Mouse (Mus musculus) forebrain, postnatal 0 days (tissue): ENCODE data around the gene Prdm15. TPM values are rescaled to one million over a fixed set of nuclear protein-coding genes. Genes with fewer than 3 reads are reported as not detected.

Experiments
- ATAC-seq: fragments of 200-750 bp; cut with Nextera tagmentation; 2 replicates; pipeline ENCODE4 v1.8.0; 2017; ENCODE audit warnings: mild to moderate bottlenecking, moderate library complexity
- DNase-seq: peaks from one replicate; pipeline ENCODE4 v3.0.0-alpha.2; 2015
- H3K27ac ChIP-seq: fragments of 300-500 bp; sonication (generic); 2 replicates; pipeline ENCODE4 v1.5.1; 2014; ENCODE audit warnings: low read depth, mild to moderate bottlenecking, antibody characterized with exemption, low read length, moderate library complexity, mixed read lengths
- H3K27me3 ChIP-seq: fragments of 300-500 bp; sonication (generic); 2 replicates; pipeline ENCODE4 v1.6.1; 2014; ENCODE audit warnings: mild to moderate bottlenecking, low read length, mixed read lengths; ENCODE audit not compliant: insufficient read depth
- H3K36me3 ChIP-seq: fragments of 300-500 bp; sonication (generic); 2 replicates; pipeline ENCODE4 v1.6.1; 2014; ENCODE audit warnings: mild to moderate bottlenecking, moderate library complexity; ENCODE audit not compliant: insufficient read depth
- H3K4me1 ChIP-seq: fragments of 300-500 bp; sonication (generic); 2 replicates; pipeline ENCODE4 v1.6.1; 2014; ENCODE audit warnings: antibody characterized with exemption; ENCODE audit not compliant: insufficient read depth
- H3K4me2 ChIP-seq: fragments of 300-500 bp; sonication (generic); 2 replicates; pipeline ENCODE4 v1.6.1; 2014; ENCODE audit warnings: low read depth, mild to moderate bottlenecking, moderate library complexity
- H3K4me3 ChIP-seq: fragments of 300-500 bp; sonication (generic); 2 replicates; pipeline ENCODE4 v1.5.1; 2014; ENCODE audit warnings: low read depth, low read length, mixed read lengths
- H3K9ac ChIP-seq: fragments of 300-500 bp; sonication (generic); 2 replicates; pipeline ENCODE4 v1.6.1; 2014; ENCODE audit warnings: mild to moderate bottlenecking
- H3K9me3 ChIP-seq: fragments of 300-500 bp; sonication (generic); 2 replicates; pipeline ENCODE4 v1.6.1; 2016; ENCODE audit warnings: low read length
- CTCF ChIP-seq: sonication (generic); IDR thresholded peaks from 2 replicates; pipeline ENCODE4 v1.5.1; 2016; ENCODE audit warnings: antibody characterized with exemption, control low read depth, low read depth
- WGBS: fragments of 180-500 bp; shearing (Covaris S2); extraction: QIAGEN DNeasy Blood & Tissue Kit; methylation state at CpG from one replicate; pipeline ENCODE4 v1.1.7; 2014; 5-methylcytosine and 5-hydroxymethylcytosine counted together
- polyA plus RNA-seq: library from polyadenylated mRNA; unstranded; fragments of >200 nt; fragmentation: Nextera tagmentation; extraction: Ambion mirVana; gene quantifications from 2 replicates; pipeline ENCODE4 v1.2.1, GENCODE M21; 2015
- total RNA-seq: library from RNA; depleted of rRNA; stranded (reverse); fragments of >200 nt; gene quantifications from 2 replicates; pipeline ENCODE4 v1.2.3, GENCODE M21; 2014

Prdm15 gene
- total and polyA plus RNA-seq, 2 experiments from 2014 or later: 4.2 to 18.3 TPM

DNA sequence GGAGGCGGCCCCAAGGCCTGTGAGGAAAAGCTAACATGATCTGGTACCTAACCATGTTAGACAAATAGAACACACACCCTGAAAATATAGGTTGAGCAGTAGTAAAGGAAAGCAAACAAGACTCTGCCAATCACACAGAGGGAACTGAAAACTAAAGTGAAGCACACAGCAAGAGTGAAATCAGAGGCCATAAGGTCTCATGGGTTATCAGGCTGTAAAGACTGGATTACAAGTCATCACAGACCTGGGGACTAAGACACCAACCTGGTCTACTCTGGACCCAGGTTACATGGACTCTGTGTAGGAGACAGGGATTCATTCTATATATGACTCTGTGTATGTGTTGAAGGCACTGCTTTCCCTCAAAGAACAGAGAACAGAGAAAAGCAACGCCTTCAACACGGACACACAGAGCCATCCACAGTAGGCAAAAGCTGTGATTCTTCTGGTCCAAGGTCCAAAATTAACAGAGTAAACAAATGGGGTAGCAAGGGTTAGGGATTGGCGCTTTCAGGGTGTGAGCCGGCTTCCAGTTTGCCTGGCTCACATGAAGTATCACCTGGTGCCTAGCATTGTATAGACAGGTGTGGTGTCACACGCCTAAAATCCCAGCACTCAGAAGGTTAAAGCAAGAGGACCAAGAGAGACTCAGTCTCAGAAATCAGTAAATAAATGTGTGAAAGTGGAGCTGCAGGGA is 28.2 kb downstream of the Prdm15 start:
- H3K36me3 ChIP-seq: peaks cover 51% of the 10 kb centered on the region
- no peaks in the 10 kb centered on the region for H3K4me1 ChIP-seq
- H3K27me3 ChIP-seq: no peaks in the 10 kb centered on the region
- 94% methylated on average over 6 of the region's 6 CpGs for WGBS
- H3K9ac ChIP-seq: no peak overlapping the region
- no peak overlapping the region for H3K4me2 ChIP-seq
- ATAC-seq: no peak
- H3K4me3 ChIP-seq: no peak overlapping the region
- no peak overlapping the region for H3K27ac ChIP-seq
- TF ChIP-seq CTCF: no peak
- no peak for DNase-seq
- H3K9me3 ChIP-seq: no peaks in the 10 kb centered on the region

DNA sequence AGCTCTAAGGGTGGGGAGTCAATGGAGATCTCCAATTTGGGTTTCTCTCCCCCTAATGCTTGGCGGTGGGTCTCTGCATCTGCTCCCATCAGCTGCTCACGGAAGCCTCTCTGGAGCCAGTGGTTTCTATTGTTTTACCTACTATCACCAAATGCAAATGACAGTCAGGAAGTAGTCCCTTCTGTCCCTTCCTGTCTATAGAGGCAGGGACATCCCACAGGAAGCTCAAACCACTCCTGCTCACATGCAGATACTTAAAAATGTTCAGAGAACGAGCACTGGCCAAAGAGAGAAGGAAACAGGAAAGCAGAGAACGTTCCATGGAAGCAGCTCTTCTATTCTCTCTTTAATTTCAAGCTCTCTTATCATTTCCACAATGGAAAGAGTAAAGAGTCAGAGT is 32.1 kb downstream of the Prdm15 start:
- WGBS: 88% methylated on average over 4 of the region's 4 CpGs
- peaks cover 63% of the 10 kb centered on the region for H3K36me3 ChIP-seq

DNA sequence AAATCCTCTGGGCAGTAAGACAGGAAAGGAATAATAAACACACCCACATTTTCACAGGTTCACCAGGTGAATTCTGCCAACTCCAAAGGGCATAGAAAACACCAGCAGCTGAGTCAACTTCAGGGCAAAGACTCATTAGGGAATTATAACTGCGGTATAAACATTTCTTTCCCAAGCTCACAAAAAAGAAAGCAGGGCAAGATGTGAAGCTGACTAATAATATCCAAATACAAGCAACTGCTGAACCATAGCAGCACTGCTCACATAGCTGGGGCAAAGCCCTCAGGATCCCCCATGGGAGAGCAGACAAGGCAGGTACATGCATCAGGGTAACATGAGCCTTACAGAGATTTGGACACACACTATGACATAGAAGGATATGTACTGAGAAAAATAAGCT is 34.2 kb downstream of the Prdm15 start:
- H3K4me2 ChIP-seq: no peak overlapping the region
- no peaks in the 10 kb centered on the region for H3K4me1 ChIP-seq
- no peaks in the 10 kb centered on the region for H3K27me3 ChIP-seq
- no peak for DNase-seq
- H3K36me3 ChIP-seq: peaks cover 72% of the 10 kb centered on the region
- no peak for ATAC-seq
- no peaks in the 10 kb centered on the region for H3K9me3 ChIP-seq
- H3K4me3 ChIP-seq: no peak overlapping the region
- no peak for TF ChIP-seq CTCF
- 95% methylated on average over 1 of the region's 1 CpGs for WGBS
- H3K9ac ChIP-seq: no peak overlapping the region
- H3K27ac ChIP-seq: no peak overlapping the region

More for the DNA sequence above, 32.1 kb downstream of the Prdm15 start:
- ATAC-seq: no peak
- no peak overlapping the region for H3K4me2 ChIP-seq
- no peak for DNase-seq
- no peaks in the 10 kb centered on the region for H3K9me3 ChIP-seq
- no peak overlapping the region for H3K9ac ChIP-seq
- TF ChIP-seq CTCF: no peak
- H3K27me3 ChIP-seq: no peaks in the 10 kb centered on the region
- H3K4me3 ChIP-seq: no peak overlapping the region
- H3K4me1 ChIP-seq: no peaks in the 10 kb centered on the region
- no peak overlapping the region for H3K27ac ChIP-seq

DNA sequence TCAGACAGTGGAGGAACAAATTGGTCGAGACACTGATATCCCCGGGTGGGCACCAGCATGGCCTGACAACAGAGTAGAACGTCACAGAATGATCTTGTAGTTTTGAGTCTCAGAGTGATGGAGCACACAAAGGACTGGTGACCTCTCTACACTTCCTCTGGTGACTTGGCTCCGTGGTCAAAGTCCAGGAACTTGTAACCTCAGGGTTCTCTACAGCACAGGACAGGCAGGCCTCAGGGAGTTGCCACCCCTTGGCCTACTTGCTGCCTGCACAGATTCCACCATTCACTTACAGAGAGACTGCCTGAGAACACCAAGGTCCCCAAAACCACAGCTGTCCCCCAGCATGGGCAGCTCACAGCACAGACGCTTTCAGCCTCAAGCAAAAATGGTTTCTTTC is 36.4 kb downstream of the Prdm15 start:
- Histone ChIP-seq H3K4me2 (no peak overlapping the region), H3K9ac (no peak overlapping the region), H3K9me3 (no peaks in the 10 kb centered on the region), H3K27ac (no peak overlapping the region), H3K36me3 (peaks cover 77% of the 10 kb centered on the region), H3K4me1 (no peaks in the 10 kb centered on the region), H3K4me3 (no peak overlapping the region), H3K27me3 (no peaks in the 10 kb centered on the region)
- TF ChIP-seq CTCF: no peak
- no peak for DNase-seq
- WGBS: 90% methylated on average over 5 of the region's 5 CpGs
- ATAC-seq: no peak

DNA sequence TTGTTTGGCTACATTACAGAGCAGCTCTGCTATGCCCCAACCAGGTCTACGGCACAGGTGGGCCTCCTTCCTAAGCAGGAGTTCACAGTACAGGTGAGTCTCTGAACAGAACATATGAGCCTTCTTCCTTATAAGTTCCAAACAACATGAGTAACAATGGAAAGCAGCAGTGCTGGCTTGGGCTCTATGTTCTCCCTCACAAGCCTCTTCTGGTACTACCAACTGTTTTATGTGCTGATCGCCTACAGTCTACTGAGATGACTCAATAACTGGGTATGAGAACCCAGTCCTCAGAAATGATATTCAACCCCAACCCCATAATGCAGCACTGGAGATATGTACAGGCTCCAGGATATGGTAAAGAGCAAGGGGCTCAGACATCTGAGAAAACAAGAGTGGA is 37.6 kb downstream of the Prdm15 start:
- DNase-seq (no peak), ATAC-seq (no peak)
- no peak overlapping the region for H3K27ac ChIP-seq
- WGBS: 99% methylated on average over 2 of the region's 2 CpGs
- no peak overlapping the region for H3K4me3 ChIP-seq
- no peak for TF ChIP-seq CTCF
- no peak overlapping the region for H3K4me2 ChIP-seq
- H3K36me3 ChIP-seq: peaks cover 77% of the 10 kb centered on the region
- H3K4me1 ChIP-seq: no peaks in the 10 kb centered on the region
- no peak overlapping the region for H3K9ac ChIP-seq
- no peaks in the 10 kb centered on the region for H3K27me3 ChIP-seq
- H3K9me3 ChIP-seq: no peaks in the 10 kb centered on the region

DNA sequence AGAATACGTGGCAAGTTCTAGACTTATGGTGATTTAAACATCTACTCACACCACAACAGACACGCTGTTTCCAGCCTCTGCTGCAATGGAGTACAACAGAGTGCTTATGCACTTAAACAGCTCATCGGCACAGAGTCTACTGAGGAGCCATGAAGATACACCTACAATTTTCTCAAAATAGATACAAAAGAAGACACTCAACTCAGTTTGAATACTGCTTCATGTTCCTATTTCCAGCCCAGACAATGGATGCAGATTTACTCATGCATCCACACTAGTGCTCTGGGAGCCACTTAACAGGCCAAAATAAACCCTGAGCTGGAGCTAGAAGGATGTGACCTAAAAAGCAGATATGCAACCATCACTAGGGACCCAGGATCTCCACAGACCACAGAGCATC is 42.8 kb downstream of the Prdm15 start:
- ATAC-seq: no peak
- TF ChIP-seq CTCF: no peak
- no peaks in the 10 kb centered on the region for H3K9me3 ChIP-seq
- no peak overlapping the region for H3K4me3 ChIP-seq
- H3K27ac ChIP-seq: no peak overlapping the region
- H3K4me1 ChIP-seq: no peaks in the 10 kb centered on the region
- no peak overlapping the region for H3K9ac ChIP-seq
- no peaks in the 10 kb centered on the region for H3K27me3 ChIP-seq
- no peak overlapping the region for H3K4me2 ChIP-seq
- WGBS: 96% methylated on average over 3 of the region's 3 CpGs
- no peak for DNase-seq
- peaks cover 86% of the 10 kb centered on the region for H3K36me3 ChIP-seq

DNA sequence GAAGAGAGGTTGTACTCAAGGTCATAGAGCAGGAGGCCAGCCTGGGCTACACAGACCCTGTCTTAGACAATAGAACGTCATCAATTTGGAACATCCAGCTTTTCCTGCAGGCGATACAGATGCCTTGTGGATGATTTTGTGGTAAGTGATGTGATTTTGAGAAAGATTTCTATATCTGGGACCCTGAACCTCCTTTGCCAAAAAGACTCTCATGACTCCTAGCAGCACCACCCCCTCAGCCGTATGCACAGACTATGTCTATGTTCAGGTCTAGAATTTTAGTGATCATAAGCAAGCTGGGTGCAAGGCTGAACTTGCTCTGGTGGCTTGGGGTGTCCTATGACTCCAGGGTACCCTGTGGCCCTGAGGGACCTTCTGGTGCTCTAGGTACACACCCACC is 46.0 kb downstream of the Prdm15 start:
- no peak for ATAC-seq
- Histone ChIP-seq H3K4me3 (no peak overlapping the region), H3K27ac (no peak overlapping the region), H3K27me3 (no peaks in the 10 kb centered on the region), H3K4me2 (no peak overlapping the region), H3K9ac (no peak overlapping the region), H3K36me3 (peaks cover 71% of the 10 kb centered on the region), H3K9me3 (no peaks in the 10 kb centered on the region), H3K4me1 (no peaks in the 10 kb centered on the region)
- WGBS: 92% methylated on average over 3 of the region's 3 CpGs
- no peak for TF ChIP-seq CTCF
- no peak for DNase-seq
